Mouse (Mus musculus) megakaryocyte, embryonic 14.5 days (primary cell): ENCODE results near the gene Rbak.

Experiments
- FLI1 ChIP-seq: IDR thresholded peaks from 2 replicates; pipeline ENCODE4 v1.6.1; 2012; ENCODE audit warnings: low read length, inconsistent platforms, mixed read lengths
- GATA1 ChIP-seq: IDR thresholded peaks from 3 replicates; pipeline ENCODE4 v1.6.1; 2012; ENCODE audit warnings: mixed read lengths, low read length, inconsistent platforms, borderline replicate concordance

DNA sequence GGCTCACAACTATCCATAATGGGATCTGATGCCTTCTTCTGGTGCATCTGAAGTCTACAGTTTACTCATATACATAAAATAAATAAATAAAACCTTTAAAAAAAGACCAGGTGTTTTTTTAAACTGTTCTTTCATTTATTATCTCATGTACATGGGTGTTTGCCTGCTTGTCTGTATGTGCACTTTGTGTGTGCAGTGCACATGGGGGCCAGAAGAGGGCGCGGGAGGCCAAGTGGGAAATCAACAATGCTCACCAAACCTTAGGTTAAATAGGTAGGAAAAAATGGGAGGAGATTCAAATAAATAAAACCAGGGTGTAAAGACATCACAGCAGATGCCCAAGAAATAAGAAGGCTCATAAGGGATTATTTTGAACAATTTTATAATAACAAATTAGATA, 30.5 kb downstream of the Rbak start:
- no peak for TF ChIP-seq GATA1
- no peak for TF ChIP-seq FLI1
